Comparison of ENCODE assay signal across 12 mouse cellular contexts in genomic region chr5:124454082-124454419, GRCm38 (mm10). TPM values are rescaled to one million over a fixed set of nuclear protein-coding genes. Genes with fewer than 3 reads are reported as not detected.
DNase-seq lines count a peak whose midpoint lies in the region; ATAC-seq lines count a peak whose summit lies in the region.
"Had no signal": no experiment of that assay in that cellular context is flagged by ENCODE, and none has a peak within 500 bp of the region (broad histone marks: within the 10 kb centered on the region; RNA-seq: fewer than 3 reads in every experiment).

No protein-coding gene starts in this region.

- no peaks in the 10 kb centered on the region for H3K27me3 ChIP-seq in forebrain, embryonic 15.5 days
- H3K27me3 ChIP-seq in forebrain, embryonic 10.5 days (ENCODE audit: poor library complexity, severe bottlenecking) = no peaks in the 10 kb centered on the region
- H3K27me3 ChIP-seq in kidney, embryonic 15.5 days = no peaks in the 10 kb centered on the region
- no peaks in the 10 kb centered on the region for H3K27me3 ChIP-seq in kidney, embryonic 14.5 days (ENCODE audit: control insufficient read depth, insufficient read depth, low read length)
- H3K27me3 ChIP-seq: heart, embryonic 12.5 days; megakaryocyte, embryonic 14.5 days had no signal

- ATAC-seq in forebrain, embryonic 15.5 days (replicated peaks) = no peak
- no peak for ATAC-seq in kidney, embryonic 15.5 days (replicated peaks; ENCODE audit: low FRiP score)
- no peak for ATAC-seq in kidney, embryonic 14.5 days (ENCODE audit: low FRiP score, low TSS enrichment)

- peaks cover 13% of the 10 kb centered on the region; the same call in 1 of the 2 replicates for H3K4me1 ChIP-seq in forebrain, embryonic 15.5 days
- peaks cover 10% of the 10 kb centered on the region; the same call in 1 of the 2 replicates for H3K4me1 ChIP-seq in forebrain, embryonic 10.5 days
- H3K4me1 ChIP-seq in kidney, embryonic 15.5 days = peaks cover 7% of the 10 kb centered on the region; the same call in 1 of the 2 replicates
- 0 out of 2 replicates have a peak, but pooled peaks cover 5% of the 10 kb centered on the region for H3K4me1 ChIP-seq in kidney, embryonic 14.5 days (ENCODE audit: control insufficient read depth, insufficient read depth, low read length)

- H3K9ac ChIP-seq in forebrain, embryonic 15.5 days (replicated peaks) = no peak overlapping the region
- H3K9ac ChIP-seq in kidney, embryonic 15.5 days = no peak overlapping the region
- H3K9ac ChIP-seq in kidney, embryonic 14.5 days (ENCODE audit: low read depth, low read length) = no peak overlapping the region

- H3K36me3 ChIP-seq in forebrain, embryonic 15.5 days = peaks cover 89% of the 10 kb centered on the region
- peaks cover 100% of the 10 kb centered on the region for H3K36me3 ChIP-seq in forebrain, embryonic 10.5 days (replicated peaks)
- peaks cover 100% of the 10 kb centered on the region for H3K36me3 ChIP-seq in kidney, embryonic 15.5 days
- peaks cover 94% of the 10 kb centered on the region for H3K36me3 ChIP-seq in kidney, embryonic 14.5 days (ENCODE audit: control insufficient read depth, insufficient read depth, low read length)

- no peak for DNase-seq in forebrain, embryonic 10.5 days (ENCODE audit: extremely low spot score, low spot score)
- peak; percentile 37 for DNase-seq in urinary bladder, postnatal 14 days (ENCODE audit: low spot score)
- DNase-seq in urinary bladder, postnatal 25 days (ENCODE audit: low spot score) = no peak
- DNase-seq in adrenal gland, postnatal 10 days = no peak
- DNase-seq: gastrocnemius, postnatal 14 days; right cerebral cortex, adult 18-20 months; thymus, adult 18-20 months had no signal

- H3K4me2 ChIP-seq in forebrain, embryonic 15.5 days (replicated peaks) = no peak overlapping the region
- no peak overlapping the region for H3K4me2 ChIP-seq in kidney, embryonic 15.5 days
- H3K4me2 ChIP-seq in kidney, embryonic 14.5 days (replicated peaks; ENCODE audit: low read depth, low read length) = no peak overlapping the region
- H3K4me2 ChIP-seq: heart, embryonic 12.5 days had no signal

- WGBS in forebrain, embryonic 15.5 days = 87% methylated on average over 1 of the region's 1 CpGs
- 74% methylated on average over 1 of the region's 1 CpGs for WGBS in forebrain, embryonic 10.5 days
- whole genome bisulfite sequencing in kidney, embryonic 15.5 days = 88% methylated on average over 1 of the region's 1 CpGs
- whole genome bisulfite sequencing in kidney, embryonic 14.5 days = 93% methylated on average over 1 of the region's 1 CpGs

- H3K4me3 ChIP-seq in forebrain, embryonic 15.5 days = no peak overlapping the region
- no peak overlapping the region for H3K4me3 ChIP-seq in forebrain, embryonic 10.5 days
- no peak overlapping the region for H3K4me3 ChIP-seq in kidney, embryonic 15.5 days (replicated peaks)
- H3K4me3 ChIP-seq in kidney, embryonic 14.5 days (ENCODE audit: low read length) = no peak overlapping the region
- H3K4me3 ChIP-seq: heart, embryonic 12.5 days; megakaryocyte, embryonic 14.5 days had no signal

- H3K27ac ChIP-seq in forebrain, embryonic 15.5 days (replicated peaks) = peak overlapping the region; percentile 81; the same call in 1 of the 2 replicates
- no peak overlapping the region for H3K27ac ChIP-seq in forebrain, embryonic 10.5 days
- peak overlapping the region; percentile 7; the same call in 1 of the 2 replicates for H3K27ac ChIP-seq in kidney, embryonic 15.5 days
- no peak overlapping the region for H3K27ac ChIP-seq in kidney, embryonic 14.5 days (ENCODE audit: low read depth, low read length)

- H3K9me3 ChIP-seq in forebrain, embryonic 15.5 days = no peaks in the 10 kb centered on the region
- H3K9me3 ChIP-seq in forebrain, embryonic 10.5 days = no peaks in the 10 kb centered on the region
- no peaks in the 10 kb centered on the region for H3K9me3 ChIP-seq in kidney, embryonic 15.5 days (replicated peaks)
- H3K9me3 ChIP-seq in kidney, embryonic 14.5 days (ENCODE audit: control insufficient read depth, low read length) = no peaks in the 10 kb centered on the region
- H3K9me3 ChIP-seq: heart, embryonic 12.5 days; megakaryocyte, embryonic 14.5 days had no signal

RNA-seq across cellular contexts. Expression of gene Kmt5a, which starts 14.3 kb away (rescaled TPM):
- 36.3 and 56.7 TPM in 2 replicates for polyA plus RNA-seq in forebrain, embryonic 15.5 days (2015; fragmentation: Nextera tagmentation; extraction: Ambion mirVana)
- polyA plus RNA-seq in forebrain, embryonic 10.5 days (2016; fragmentation: Nextera tagmentation; extraction: Ambion mirVana) = 41.0 and 41.6 TPM in 2 replicates
- polyA plus RNA-seq in kidney, embryonic 15.5 days (2015; fragmentation: Nextera tagmentation; extraction: Ambion mirVana) = 45.5 and 49.9 TPM in 2 replicates
- polyA plus RNA-seq in kidney, embryonic 14.5 days (2014; fragmentation: Nextera tagmentation; extraction: Ambion mirVana) = 54.7 and 58.6 TPM in 2 replicates
- 100 to 1,000 TPM; 105 to 109 TPM for total RNA-seq in adrenal gland, postnatal 10 days (2021)

RNA-seq across cellular contexts. Expression of gene Rilpl2, which starts 24.1 kb away (rescaled TPM):
- 26.3 and 27.8 TPM in 2 replicates for polyA plus RNA-seq in forebrain, embryonic 15.5 days (2015; fragmentation: Nextera tagmentation; extraction: Ambion mirVana)
- polyA plus RNA-seq in forebrain, embryonic 10.5 days (2016; fragmentation: Nextera tagmentation; extraction: Ambion mirVana) = 22.7 and 24.2 TPM in 2 replicates
- 29.6 and 32.8 TPM in 2 replicates for polyA plus RNA-seq in kidney, embryonic 15.5 days (2015; fragmentation: Nextera tagmentation; extraction: Ambion mirVana)
- 29.4 and 31.7 TPM in 2 replicates for polyA plus RNA-seq in kidney, embryonic 14.5 days (2014; fragmentation: Nextera tagmentation; extraction: Ambion mirVana)
- total RNA-seq in adrenal gland, postnatal 10 days (2021) = 10 to 100 TPM; 20.4 to 21.0 TPM

RNA-seq across cellular contexts. Expression of gene Sbno1, which starts 28.2 kb away (rescaled TPM):
- polyA plus RNA-seq in forebrain, embryonic 15.5 days (2015; fragmentation: Nextera tagmentation; extraction: Ambion mirVana) = 101 and 111 TPM in 2 replicates
- 85.7 and 88.3 TPM in 2 replicates for polyA plus RNA-seq in forebrain, embryonic 10.5 days (2016; fragmentation: Nextera tagmentation; extraction: Ambion mirVana)
- polyA plus RNA-seq in kidney, embryonic 15.5 days (2015; fragmentation: Nextera tagmentation; extraction: Ambion mirVana) = 90.0 and 96.2 TPM in 2 replicates
- polyA plus RNA-seq in kidney, embryonic 14.5 days (2014; fragmentation: Nextera tagmentation; extraction: Ambion mirVana) = 66.3 and 102 TPM in 2 replicates
- 10 to 100 TPM; 71.7 to 90.6 TPM for total RNA-seq in adrenal gland, postnatal 10 days (2021)

RNA-seq across cellular contexts. Expression of gene Snrnp35, which starts 28.9 kb away (rescaled TPM):
- polyA plus RNA-seq in forebrain, embryonic 15.5 days (2015; fragmentation: Nextera tagmentation; extraction: Ambion mirVana) = 24.9 and 26.0 TPM in 2 replicates
- polyA plus RNA-seq in forebrain, embryonic 10.5 days (2016; fragmentation: Nextera tagmentation; extraction: Ambion mirVana) = 35.8 and 37.2 TPM in 2 replicates
- polyA plus RNA-seq in kidney, embryonic 15.5 days (2015; fragmentation: Nextera tagmentation; extraction: Ambion mirVana) = 26.7 and 27.4 TPM in 2 replicates
- polyA plus RNA-seq in kidney, embryonic 14.5 days (2014; fragmentation: Nextera tagmentation; extraction: Ambion mirVana) = 12.8 and 23.8 TPM in 2 replicates
- total RNA-seq in adrenal gland, postnatal 10 days (2021) = 10 to 100 TPM; 16.1 to 18.7 TPM

Comparison
In these comparisons a context has a peak if more than half of its experiments do, and no peak if none do; other contexts are left out.
1. H3K27ac ChIP-seq: peak in forebrain, embryonic 15.5 days (single experiment) and kidney, embryonic 15.5 days (single experiment); none in forebrain, embryonic 10.5 days (single experiment) and kidney, embryonic 14.5 days (single experiment).